Mouse (Mus musculus) stomach, embryonic 14.5 days (tissue): Measurements from ENCODE around the gene Map7. TPM values are rescaled to one million over a fixed set of nuclear protein-coding genes. Genes with fewer than 3 reads are reported as not detected.

Experiments
- ATAC-seq: fragments of 200-750 bp; cut with Nextera tagmentation; 2 replicates; pipeline ENCODE4 v1.8.0; 2017; ENCODE audit warnings: low read depth, moderate TSS enrichment; ENCODE audit not compliant: insufficient number of reproducible peaks, insufficient read depth, low FRiP score
- H3K27ac ChIP-seq: fragments of 300-500 bp; sonication (generic); 2 replicates; pipeline ENCODE4 v1.5.1; 2014; ENCODE audit warnings: mild to moderate bottlenecking, low read length, moderate library complexity, mixed read lengths
- H3K27me3 ChIP-seq: fragments of 300-500 bp; sonication (generic); 2 replicates; pipeline ENCODE4 v1.6.1; 2014; ENCODE audit warnings: low read length, control low read depth, mixed read lengths; ENCODE audit not compliant: control insufficient read depth, insufficient read depth
- H3K36me3 ChIP-seq: fragments of 300-500 bp; sonication (generic); 2 replicates; pipeline ENCODE4 v1.6.1; 2014; ENCODE audit warnings: mild to moderate bottlenecking, control low read depth, low read length, moderate library complexity, mixed read lengths; ENCODE audit not compliant: control insufficient read depth, insufficient read depth
- H3K4me1 ChIP-seq: fragments of 300-500 bp; sonication (generic); 2 replicates; pipeline ENCODE4 v1.6.1; 2014; ENCODE audit warnings: low read length, control low read depth, mixed read lengths; ENCODE audit not compliant: control insufficient read depth, insufficient read depth
- H3K4me2 ChIP-seq: fragments of 300-500 bp; sonication (generic); replicated peaks from 2 replicates; pipeline ENCODE4 v1.6.1; 2014; ENCODE audit warnings: low read depth, low read length, control low read depth
- H3K4me3 ChIP-seq: fragments of 300-500 bp; sonication (generic); 2 replicates; pipeline ENCODE4 v1.5.1; 2014; ENCODE audit warnings: low read depth, low read length, control low read depth
- H3K9ac ChIP-seq: fragments of 300-500 bp; sonication (generic); replicated peaks from 2 replicates; pipeline ENCODE4 v1.6.1; 2014; ENCODE audit warnings: low read depth, mild to moderate bottlenecking, control low read depth, low read length, moderate library complexity, mixed read lengths
- H3K9me3 ChIP-seq: fragments of 300-500 bp; sonication (generic); 2 replicates; pipeline ENCODE4 v1.6.1; 2016; ENCODE audit warnings: low read depth, low read length, control low read depth; ENCODE audit not compliant: control insufficient read depth
- WGBS: fragments of 180-500 bp; shearing (Covaris S2); extraction: QIAGEN DNeasy Blood & Tissue Kit; methylation state at CpG from one replicate; pipeline ENCODE4 v1.1.7; 2014; 5-methylcytosine and 5-hydroxymethylcytosine counted together
- polyA plus RNA-seq: library from polyadenylated mRNA; unstranded; fragments of >200 nt; fragmentation: Nextera tagmentation; extraction: Ambion mirVana; gene quantifications from 2 replicates; pipeline ENCODE4 v1.2.1, GENCODE M21; 2014

Gene Map7
- polyA plus RNA-seq, 1 experiment from 2014 or later: 12.0 TPM

- no peaks in the 10 kb centered on the region for H3K4me1 ChIP-seq
- no peak overlapping the region for H3K4me2 ChIP-seq
- ATAC-seq: no peak
- no peak overlapping the region for H3K27ac ChIP-seq
- H3K4me3 ChIP-seq: no peak overlapping the region
- H3K9me3 ChIP-seq: no peaks in the 10 kb centered on the region
- H3K36me3 ChIP-seq: no peaks in the 10 kb centered on the region
- H3K9ac ChIP-seq: no peak overlapping the region
- 91% methylated on average over 3 of the region's 3 CpGs for WGBS
- no peaks in the 10 kb centered on the region for H3K27me3 ChIP-seq
Observed at GRCm38 (mm10) chr10:20235656-20236055, 87.4 kb downstream of the Map7 start.

GRCm38 (mm10) chr10:20236241-20236640, 88.0 kb downstream of the Map7 start:
- Histone ChIP-seq H3K27ac (no peak overlapping the region), H3K4me3 (no peak overlapping the region), H3K4me2 (no peak overlapping the region), H3K27me3 (no peaks in the 10 kb centered on the region), H3K9me3 (no peaks in the 10 kb centered on the region), H3K36me3 (no peaks in the 10 kb centered on the region), H3K4me1 (no peaks in the 10 kb centered on the region), H3K9ac (no peak overlapping the region)
- no peak for ATAC-seq
- WGBS: 90% methylated on average over 6 of the region's 6 CpGs

- 64% methylated on average over 5 of the region's 5 CpGs for WGBS
- Histone ChIP-seq H3K9me3 (no peaks in the 10 kb centered on the region), H3K4me1 (no peaks in the 10 kb centered on the region), H3K4me3 (no peak overlapping the region), H3K9ac (no peak overlapping the region), H3K27ac (no peak overlapping the region), H3K27me3 (no peaks in the 10 kb centered on the region), H3K36me3 (no peaks in the 10 kb centered on the region), H3K4me2 (no peak overlapping the region)
- ATAC-seq: no peak
Observed at GRCm38 (mm10) chr10:20238281-20238680, 90.0 kb downstream of the Map7 start.

- Histone ChIP-seq H3K36me3 (no peaks in the 10 kb centered on the region), H3K9me3 (no peaks in the 10 kb centered on the region), H3K4me1 (no peaks in the 10 kb centered on the region), H3K27me3 (no peaks in the 10 kb centered on the region), H3K4me2 (no peak overlapping the region), H3K4me3 (no peak overlapping the region), H3K27ac (no peak overlapping the region), H3K9ac (no peak overlapping the region)
- no peak for ATAC-seq
- 83% methylated on average over 6 of the region's 6 CpGs for WGBS
Observed at GRCm38 (mm10) chr10:20240858-20241257, 92.6 kb downstream of the Map7 start.

GRCm38 (mm10) chr10:20243321-20243720, 95.0 kb downstream of the Map7 start:
- no peak overlapping the region for H3K4me3 ChIP-seq
- no peak for ATAC-seq
- H3K4me1 ChIP-seq: no peaks in the 10 kb centered on the region
- H3K36me3 ChIP-seq: no peaks in the 10 kb centered on the region
- H3K4me2 ChIP-seq: no peak overlapping the region
- H3K27ac ChIP-seq: no peak overlapping the region
- no peak overlapping the region for H3K9ac ChIP-seq
- no peaks in the 10 kb centered on the region for H3K27me3 ChIP-seq
- H3K9me3 ChIP-seq: no peaks in the 10 kb centered on the region
- 69% methylated on average over 7 of the region's 7 CpGs for WGBS

- WGBS: 84% methylated on average over 11 of the region's 11 CpGs
- Histone ChIP-seq H3K4me1 (no peaks in the 10 kb centered on the region), H3K4me3 (no peak overlapping the region), H3K9me3 (no peaks in the 10 kb centered on the region), H3K4me2 (no peak overlapping the region), H3K9ac (no peak overlapping the region), H3K27me3 (no peaks in the 10 kb centered on the region), H3K27ac (no peak overlapping the region), H3K36me3 (no peaks in the 10 kb centered on the region)
- ATAC-seq: no peak
Observed at GRCm38 (mm10) chr10:20245082-20245481, 96.8 kb downstream of the Map7 start.

- ATAC-seq: no peak
- Histone ChIP-seq H3K27me3 (no peaks in the 10 kb centered on the region), H3K4me2 (no peak overlapping the region), H3K9me3 (no peaks in the 10 kb centered on the region), H3K27ac (no peak overlapping the region), H3K9ac (no peak overlapping the region), H3K36me3 (no peaks in the 10 kb centered on the region), H3K4me3 (no peak overlapping the region), H3K4me1 (no peaks in the 10 kb centered on the region)
- 95% methylated on average over 10 of the region's 10 CpGs for WGBS
Observed at GRCm38 (mm10) chr10:20249091-20249490, 100.8 kb downstream of the Map7 start.

GRCm38 (mm10) chr10:20255579-20255978, 107.3 kb downstream of the Map7 start:
- ATAC-seq: no peak
- WGBS: 82% methylated on average over 8 of the region's 8 CpGs

GRCm38 (mm10) chr10:20257054-20257643, 108.9 kb downstream of the Map7 start:
- Histone ChIP-seq H3K27ac (no peak overlapping the region), H3K36me3 (no peaks in the 10 kb centered on the region), H3K4me1 (no peaks in the 10 kb centered on the region), H3K4me2 (no peak overlapping the region), H3K4me3 (no peak overlapping the region), H3K27me3 (no peaks in the 10 kb centered on the region), H3K9ac (no peak overlapping the region), H3K9me3 (no peaks in the 10 kb centered on the region)
- WGBS: 87% methylated on average over 14 of the region's 14 CpGs
- ATAC-seq: no peak

More at GRCm38 (mm10) chr10:20255579-20255978, 107.3 kb downstream of the Map7 start:
- Histone ChIP-seq H3K9me3 (no peaks in the 10 kb centered on the region), H3K4me3 (no peak overlapping the region), H3K36me3 (no peaks in the 10 kb centered on the region), H3K27ac (no peak overlapping the region), H3K27me3 (no peaks in the 10 kb centered on the region), H3K9ac (no peak overlapping the region), H3K4me2 (no peak overlapping the region), H3K4me1 (no peaks in the 10 kb centered on the region)
